In the genomic region with DNA sequence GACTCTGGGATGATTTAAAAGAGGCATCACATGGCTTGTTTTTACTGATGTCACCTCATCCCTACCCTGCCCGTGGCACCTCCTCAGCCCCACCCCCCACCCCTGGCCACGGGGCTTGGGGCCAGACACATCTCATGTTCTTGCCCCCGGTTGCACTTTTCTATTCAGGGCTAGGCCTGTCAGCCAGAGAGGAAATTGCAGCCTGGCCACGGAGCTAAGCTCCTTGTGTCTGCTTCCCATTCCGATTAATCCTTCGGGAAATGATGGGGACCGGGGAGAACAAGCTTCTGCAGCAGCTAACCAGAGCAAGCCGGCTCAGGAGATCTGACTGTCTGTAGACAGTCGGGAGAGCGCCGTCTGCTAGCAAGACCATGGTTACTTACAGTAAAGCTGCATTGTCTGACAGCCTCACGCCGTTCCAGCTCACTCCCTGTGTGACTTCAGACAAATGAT, we compare ENCODE assay signal across 8 mouse cellular contexts. TPM values are rescaled to one million over a fixed set of nuclear protein-coding genes. Genes with fewer than 3 reads are reported as not detected.
DNase-seq lines count a peak whose midpoint lies in the region; ATAC-seq lines count a peak whose summit lies in the region.
"Had no signal": no experiment of that assay in that cellular context is flagged by ENCODE, and none has a peak within 500 bp of the region (broad histone marks: within the 10 kb centered on the region; RNA-seq: fewer than 3 reads in every experiment).

No protein-coding gene starts in this region.

- no peak overlapping the region for H3K9ac ChIP-seq in heart, embryonic 16.5 days (ENCODE audit: low read length)
- no peak overlapping the region for H3K9ac ChIP-seq in stomach, embryonic 15.5 days

- H3K4me1 ChIP-seq in heart, embryonic 16.5 days (ENCODE audit: control insufficient read depth, insufficient read depth, low read length), result peaks cover 8% of the 10 kb centered on the region
- H3K4me1 ChIP-seq in stomach, embryonic 15.5 days, result no peaks in the 10 kb centered on the region

- no peaks in the 10 kb centered on the region for H3K9me3 ChIP-seq in heart, embryonic 16.5 days (replicated peaks; ENCODE audit: control insufficient read depth, low read length)
- no peaks in the 10 kb centered on the region for H3K9me3 ChIP-seq in stomach, embryonic 15.5 days

- peak; percentile 40 to 58 for DNase-seq in adrenal gland, postnatal 36 days
- peak; percentile 55 for DNase-seq in embryo, embryonic 11 days
- peak; percentile 56 to 85 for DNase-seq in kidney, postnatal 25 days
- DNase-seq in urinary bladder, postnatal 4 days (ENCODE audit: low spot score in 2 of 2), result no peak
- DNase-seq in layer of hippocampus, postnatal 10 days (ENCODE audit: low spot score in 2 of 2), result no peak

- WGBS in heart, embryonic 16.5 days, result 49% methylated on average over 13 of the region's 13 CpGs
- WGBS in stomach, embryonic 15.5 days, result 50% methylated on average over 13 of the region's 13 CpGs

- H3K36me3 ChIP-seq in heart, embryonic 16.5 days (ENCODE audit: control insufficient read depth, insufficient read depth), result peaks cover 17% of the 10 kb centered on the region
- peaks cover 27% of the 10 kb centered on the region for H3K36me3 ChIP-seq in stomach, embryonic 15.5 days

- H3K4me2 ChIP-seq in heart, embryonic 16.5 days (ENCODE audit: low read depth, low read length), result no peak overlapping the region
- no peak overlapping the region for H3K4me2 ChIP-seq in stomach, embryonic 15.5 days

- no peak overlapping the region for H3K4me3 ChIP-seq in heart, embryonic 16.5 days (ENCODE audit: low read length)
- no peak overlapping the region for H3K4me3 ChIP-seq in stomach, embryonic 15.5 days (replicated peaks)

- peak overlapping the region; percentile 51 for H3K27ac ChIP-seq in heart, embryonic 16.5 days (ENCODE audit: low read length)
- 0 out of 2 replicates have a peak overlapping the region, but pooled peaks have one; percentile 2 for H3K27ac ChIP-seq in stomach, embryonic 15.5 days

- no peaks in the 10 kb centered on the region for H3K27me3 ChIP-seq in heart, embryonic 16.5 days (ENCODE audit: control insufficient read depth, insufficient read depth, low read length)
- H3K27me3 ChIP-seq in stomach, embryonic 15.5 days (replicated peaks), result no peaks in the 10 kb centered on the region

- 0 out of 2 replicates have a peak, but pooled peaks have one; percentile 15 for ATAC-seq in heart, embryonic 16.5 days (replicated peaks; ENCODE audit: extremely low read depth, insufficient read depth, low FRiP score)
- ATAC-seq in stomach, embryonic 15.5 days (ENCODE audit: insufficient read depth, low FRiP score, low read depth), result peak; percentile 47; the same call in 1 of the 2 replicates

RNA-seq across cellular contexts. Expression of gene Pgpep1l, which starts 40.7 kb away (rescaled TPM):
- not detected for total RNA-seq in adrenal gland, postnatal 36 days (2021)
- polyA plus RNA-seq in heart, embryonic 16.5 days (2015; fragmentation: Nextera tagmentation; extraction: Ambion mirVana), result 0.71 TPM in 1 of 2 replicates, not detected in the other
- polyA plus RNA-seq in stomach, embryonic 15.5 days (2015; fragmentation: Nextera tagmentation; extraction: Ambion mirVana), result not detected in 2 replicates
- total RNA-seq in layer of hippocampus, postnatal 10 days (2021), result 1 to 10 TPM in 1 of 2 experiments, under 1 TPM in 1; 0.60 to 1.7 TPM
- total RNA-seq: neutrophil, adult 5-6 weeks had no signal

RNA-seq across cellular contexts. Expression of gene Fam169b, which starts 50.3 kb away (rescaled TPM):
- total RNA-seq in adrenal gland, postnatal 36 days (2021), result under 1 TPM in 1 of 2 experiments, not detected in 1; 0.26 TPM
- polyA plus RNA-seq in heart, embryonic 16.5 days (2015; fragmentation: Nextera tagmentation; extraction: Ambion mirVana), result 7.2 and 15.1 TPM in 2 replicates
- polyA plus RNA-seq in stomach, embryonic 15.5 days (2015; fragmentation: Nextera tagmentation; extraction: Ambion mirVana), result 0.13 and 0.40 TPM in 2 replicates
- under 1 TPM; 0.27 to 0.89 TPM for total RNA-seq in layer of hippocampus, postnatal 10 days (2021)

Comparison
In these comparisons a context has a peak if more than half of its experiments do, and no peak if none do; other contexts are left out.
1. DNase-seq: peak in adrenal gland, postnatal 36 days (2 of 2), embryo, embryonic 11 days (single experiment) and kidney, postnatal 25 days (2 of 2); none in urinary bladder, postnatal 4 days (0 of 2) and layer of hippocampus, postnatal 10 days (0 of 2).